Mouse (Mus musculus) heart, adult 2 months (tissue): ENCODE measurements around the gene Hist1h3d.

ENCODE experiments used
- CTCF ChIP-seq: fragments of 200-600 bp; IDR thresholded peaks from 2 replicates; pipeline ENCODE4 v1.8.1; 2022; ENCODE audit warnings: antibody characterized with exemption, mild to moderate bottlenecking, moderate library complexity
- POLR2A ChIP-seq: fragments of 200-500 bp; IDR thresholded peaks from 2 replicates; pipeline ENCODE4 v1.6.1; 2011; ENCODE audit warnings: mild to moderate bottlenecking, low read depth, low read length, control low read depth; ENCODE audit not compliant: insufficient read depth

DNA sequence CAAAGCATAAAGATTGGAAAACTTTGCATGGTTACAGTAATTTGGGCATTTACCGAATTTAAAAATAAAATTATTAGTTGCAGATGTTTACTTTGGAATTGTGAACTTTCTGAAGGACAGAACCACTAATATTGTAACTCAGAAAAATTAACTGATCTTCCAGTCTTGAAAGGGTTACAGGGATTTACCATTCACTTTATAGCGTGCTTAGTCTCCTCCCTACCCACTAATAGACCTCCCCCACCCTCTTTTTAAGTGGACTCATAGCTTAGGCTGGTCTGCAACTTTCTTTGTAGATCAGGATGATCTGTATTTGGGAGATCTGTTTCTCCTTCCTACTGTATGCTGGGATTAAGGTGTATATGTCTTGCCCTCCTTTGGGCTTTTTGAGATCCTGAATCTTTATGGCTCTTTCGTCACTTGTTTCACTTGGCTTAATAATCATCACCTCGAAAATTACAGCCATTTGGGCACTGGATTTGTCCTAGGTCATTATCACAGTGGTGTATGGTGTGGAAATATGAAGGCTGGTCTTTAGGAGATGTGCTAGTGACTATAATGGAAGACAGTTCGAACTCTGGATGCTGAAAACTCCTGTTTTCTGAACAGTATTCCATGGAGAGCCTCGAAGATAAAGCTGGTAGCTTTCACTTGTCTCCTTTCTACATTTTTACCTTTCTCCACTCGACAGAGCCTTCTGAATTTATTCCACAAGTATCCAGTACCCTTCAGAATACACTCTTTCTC, 39.3 kb upstream of the Hist1h3d start:
- TF ChIP-seq POLR2A (no peak), CTCF (no peak)
